Mouse (Mus musculus): Measurements from ENCODE around the gene Nxn. TPM values are rescaled to one million over a fixed set of nuclear protein-coding genes. Genes with fewer than 3 reads are reported as not detected.

The Nxn gene
- polyA plus RNA-seq, 1 experiment: 51.7 TPM

- TF ChIP-seq CTCF (IDR thresholded peaks at IDR 0.05; ENCODE audit: low read depth, low read length): no peak
- TF ChIP-seq POLR2A (IDR thresholded peaks at IDR 0.05; ENCODE audit: insufficient read depth, low read length): no peak
- TF ChIP-seq EP300 (IDR thresholded peaks at IDR 0.05; ENCODE audit: insufficient read depth, low read depth, low read length): no peak
- H3K4me3 ChIP-seq (ENCODE audit: low read depth, low read length): no peak overlapping the region
- H3K9me3 ChIP-seq (replicated peaks; ENCODE audit: control insufficient read depth, insufficient read depth, low read length, poor library complexity, severe bottlenecking): no peaks in the 10 kb centered on the region
- no peak overlapping the region for H3K9ac ChIP-seq (ENCODE audit: low read depth, poor library complexity, severe bottlenecking)
- H3K27ac ChIP-seq (ENCODE audit: insufficient read depth, low read length): no peak overlapping the region
- peaks cover 9% of the 10 kb centered on the region for H3K36me3 ChIP-seq (ENCODE audit: control insufficient read depth, insufficient read depth, low read length, poor library complexity, severe bottlenecking)
- no peaks in the 10 kb centered on the region for H3K27me3 ChIP-seq (ENCODE audit: control insufficient read depth, insufficient read depth, low read length, poor library complexity, severe bottlenecking)
- H3K4me1 ChIP-seq (ENCODE audit: control insufficient read depth, insufficient read depth, low read length): peaks cover 2% of the 10 kb centered on the region
These were observed 119.0 kb downstream of the Nxn start for GRCm38 (mm10) chr11:76279971-76280370.

DNA sequence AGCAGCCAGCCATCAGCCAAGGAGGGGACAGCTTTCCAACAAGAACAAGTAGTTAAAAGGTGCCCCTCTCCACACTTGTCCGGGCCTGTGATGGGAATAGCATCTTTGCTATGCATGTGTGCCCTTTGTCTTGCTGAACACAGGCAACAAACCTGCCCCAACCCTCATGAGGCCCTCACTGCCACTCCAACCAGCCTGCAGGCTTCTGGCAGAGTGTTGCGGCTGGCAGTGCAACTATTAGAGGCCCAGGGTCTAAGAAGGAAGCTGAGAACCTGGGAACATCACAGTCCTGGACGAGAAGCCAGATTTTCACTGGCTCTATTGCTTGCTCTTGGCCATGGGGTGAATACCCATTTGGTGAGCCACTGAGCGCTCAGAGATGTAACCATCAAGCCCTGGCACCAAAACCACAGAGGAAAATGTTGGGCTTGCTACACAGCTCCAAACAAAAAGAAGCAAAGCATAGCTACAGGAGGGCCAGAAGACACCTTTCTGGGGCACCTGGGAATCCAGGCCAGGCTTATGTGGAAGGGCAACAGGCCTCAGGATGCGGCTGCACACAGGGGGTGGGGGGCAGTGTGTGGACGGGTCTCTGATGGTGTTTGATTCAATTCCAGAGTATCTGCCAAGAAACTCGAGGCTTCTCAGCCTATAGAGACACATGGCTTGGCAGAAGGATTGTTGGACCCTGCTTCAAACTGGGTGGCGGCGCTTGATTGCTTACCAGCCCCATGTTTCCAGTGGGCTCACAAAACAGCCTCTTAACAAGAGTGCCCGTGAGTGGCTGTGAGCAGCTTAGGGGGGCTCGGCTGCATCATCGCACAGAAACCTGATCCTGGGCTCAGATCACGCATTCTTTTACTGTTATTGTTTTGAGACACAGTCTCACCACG lies 119.7 kb downstream of the Nxn start:
- TF ChIP-seq POLR2A (IDR thresholded peaks at IDR 0.05; ENCODE audit: insufficient read depth, low read length) (no peak), CTCF (IDR thresholded peaks at IDR 0.05; ENCODE audit: low read depth, low read length) (no peak), EP300 (IDR thresholded peaks at IDR 0.05; ENCODE audit: insufficient read depth, low read depth, low read length) (no peak)
- H3K4me1 ChIP-seq (ENCODE audit: control insufficient read depth, insufficient read depth, low read length): no peaks in the 10 kb centered on the region
- H3K4me3 ChIP-seq (ENCODE audit: low read depth, low read length): no peak overlapping the region
- H3K9ac ChIP-seq (ENCODE audit: low read depth, poor library complexity, severe bottlenecking): no peak overlapping the region
- H3K27ac ChIP-seq (ENCODE audit: insufficient read depth, low read length): no peak overlapping the region
- peaks cover 9% of the 10 kb centered on the region for H3K36me3 ChIP-seq (ENCODE audit: control insufficient read depth, insufficient read depth, low read length, poor library complexity, severe bottlenecking)
- H3K27me3 ChIP-seq (ENCODE audit: control insufficient read depth, insufficient read depth, low read length, poor library complexity, severe bottlenecking): no peaks in the 10 kb centered on the region
- no peaks in the 10 kb centered on the region for H3K9me3 ChIP-seq (replicated peaks; ENCODE audit: control insufficient read depth, insufficient read depth, low read length, poor library complexity, severe bottlenecking)

DNA sequence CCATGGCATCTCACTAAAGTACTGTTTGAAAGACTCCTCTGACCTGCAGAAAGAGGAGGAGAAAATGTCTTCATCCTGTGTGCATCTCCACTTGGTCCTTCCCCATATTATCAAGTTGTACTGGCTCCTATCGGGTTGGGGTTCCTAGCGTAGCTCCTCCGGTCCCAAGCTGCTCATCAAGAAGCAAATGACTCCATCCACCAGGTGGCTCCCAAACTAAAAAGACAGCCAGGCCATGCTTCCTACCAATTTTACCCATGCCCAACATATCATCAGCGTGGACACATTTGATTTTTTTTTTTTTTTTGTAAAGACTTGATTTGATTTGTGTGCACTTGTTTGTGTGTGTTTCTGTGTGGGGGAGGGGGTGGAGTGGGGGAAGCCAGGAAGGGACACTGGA lies 126.5 kb downstream of the Nxn start:
- H3K9me3 ChIP-seq (replicated peaks; ENCODE audit: control insufficient read depth, insufficient read depth, low read length, poor library complexity, severe bottlenecking): no peaks in the 10 kb centered on the region
- TF ChIP-seq POLR2A (IDR thresholded peaks at IDR 0.05; ENCODE audit: insufficient read depth, low read length): no peak
- peak; percentile 5 for TF ChIP-seq CTCF (IDR thresholded peaks at IDR 0.05; ENCODE audit: low read depth, low read length)
- no peaks in the 10 kb centered on the region for H3K4me1 ChIP-seq (ENCODE audit: control insufficient read depth, insufficient read depth, low read length)
- no peaks in the 10 kb centered on the region for H3K27me3 ChIP-seq (ENCODE audit: control insufficient read depth, insufficient read depth, low read length, poor library complexity, severe bottlenecking)
- no peak overlapping the region for H3K4me3 ChIP-seq (ENCODE audit: low read depth, low read length)
- no peak overlapping the region for H3K27ac ChIP-seq (ENCODE audit: insufficient read depth, low read length)
- no peak overlapping the region for H3K9ac ChIP-seq (ENCODE audit: low read depth, poor library complexity, severe bottlenecking)
- H3K36me3 ChIP-seq (ENCODE audit: control insufficient read depth, insufficient read depth, low read length, poor library complexity, severe bottlenecking): peaks cover 35% of the 10 kb centered on the region

GRCm38 (mm10) chr11:76268521-76269065 lies 130.3 kb downstream of the Nxn start:
- H3K9ac ChIP-seq (ENCODE audit: low read depth, poor library complexity, severe bottlenecking): no peak overlapping the region
- H3K27me3 ChIP-seq (ENCODE audit: control insufficient read depth, insufficient read depth, low read length, poor library complexity, severe bottlenecking): no peaks in the 10 kb centered on the region
- H3K9me3 ChIP-seq (replicated peaks; ENCODE audit: control insufficient read depth, insufficient read depth, low read length, poor library complexity, severe bottlenecking): no peaks in the 10 kb centered on the region
- H3K27ac ChIP-seq (ENCODE audit: insufficient read depth, low read length): no peak overlapping the region
- peaks cover 25% of the 10 kb centered on the region for H3K36me3 ChIP-seq (ENCODE audit: control insufficient read depth, insufficient read depth, low read length, poor library complexity, severe bottlenecking)
- TF ChIP-seq EP300 (IDR thresholded peaks at IDR 0.05; ENCODE audit: insufficient read depth, low read depth, low read length) (no peak), POLR2A (IDR thresholded peaks at IDR 0.05; ENCODE audit: insufficient read depth, low read length) (no peak), CTCF (IDR thresholded peaks at IDR 0.05; ENCODE audit: low read depth, low read length) (no peak)
- no peak overlapping the region for H3K4me3 ChIP-seq (ENCODE audit: low read depth, low read length)
- no peaks in the 10 kb centered on the region for H3K4me1 ChIP-seq (ENCODE audit: control insufficient read depth, insufficient read depth, low read length)

DNA sequence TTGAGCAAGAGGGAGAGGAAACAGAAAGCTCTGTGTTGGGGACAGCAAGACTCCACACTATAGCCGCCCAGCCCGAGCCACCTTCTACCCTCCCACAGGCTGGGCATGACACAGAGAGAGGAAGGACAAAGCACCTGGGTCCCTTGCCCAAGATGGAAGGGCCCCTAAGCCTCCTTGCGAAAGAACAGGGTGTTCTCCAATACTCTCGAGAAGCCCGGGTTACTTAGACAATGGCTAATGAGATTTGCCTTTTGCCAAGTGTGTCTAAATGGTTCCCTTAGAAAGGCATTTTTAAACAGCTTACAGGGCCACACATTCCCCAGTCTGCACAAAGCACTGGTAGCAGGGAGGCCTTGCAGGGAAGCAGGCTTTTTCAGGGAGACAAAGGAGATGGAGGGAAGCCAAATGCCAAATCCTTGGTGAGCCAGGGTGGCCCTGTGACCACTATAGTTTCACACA lies 130.9 kb downstream of the Nxn start:
- no peaks in the 10 kb centered on the region for H3K4me1 ChIP-seq (ENCODE audit: control insufficient read depth, insufficient read depth, low read length)
- no peak overlapping the region for H3K4me3 ChIP-seq (ENCODE audit: low read depth, low read length)
- no peak for TF ChIP-seq CTCF (IDR thresholded peaks at IDR 0.05; ENCODE audit: low read depth, low read length)
- no peak for TF ChIP-seq POLR2A (IDR thresholded peaks at IDR 0.05; ENCODE audit: insufficient read depth, low read length)
- TF ChIP-seq EP300 (IDR thresholded peaks at IDR 0.05; ENCODE audit: insufficient read depth, low read depth, low read length): no peak
- no peak overlapping the region for H3K9ac ChIP-seq (ENCODE audit: low read depth, poor library complexity, severe bottlenecking)
- H3K9me3 ChIP-seq (replicated peaks; ENCODE audit: control insufficient read depth, insufficient read depth, low read length, poor library complexity, severe bottlenecking): no peaks in the 10 kb centered on the region
- no peak overlapping the region for H3K27ac ChIP-seq (ENCODE audit: insufficient read depth, low read length)
- no peaks in the 10 kb centered on the region for H3K27me3 ChIP-seq (ENCODE audit: control insufficient read depth, insufficient read depth, low read length, poor library complexity, severe bottlenecking)
- H3K36me3 ChIP-seq (ENCODE audit: control insufficient read depth, insufficient read depth, low read length, poor library complexity, severe bottlenecking): peaks cover 20% of the 10 kb centered on the region

GRCm38 (mm10) chr11:76267550-76267949 lies 131.4 kb downstream of the Nxn start:
- Histone ChIP-seq H3K4me3 (ENCODE audit: low read depth, low read length) (no peak overlapping the region), H3K9ac (ENCODE audit: low read depth, poor library complexity, severe bottlenecking) (no peak overlapping the region), H3K9me3 (replicated peaks; ENCODE audit: control insufficient read depth, insufficient read depth, low read length, poor library complexity, severe bottlenecking) (no peaks in the 10 kb centered on the region), H3K27me3 (ENCODE audit: control insufficient read depth, insufficient read depth, low read length, poor library complexity, severe bottlenecking) (no peaks in the 10 kb centered on the region), H3K4me1 (ENCODE audit: control insufficient read depth, insufficient read depth, low read length) (no peaks in the 10 kb centered on the region), H3K36me3 (ENCODE audit: control insufficient read depth, insufficient read depth, low read length, poor library complexity, severe bottlenecking) (peaks cover 17% of the 10 kb centered on the region), H3K27ac (ENCODE audit: insufficient read depth, low read length) (no peak overlapping the region)
- TF ChIP-seq EP300 (IDR thresholded peaks at IDR 0.05; ENCODE audit: insufficient read depth, low read depth, low read length) (no peak), POLR2A (IDR thresholded peaks at IDR 0.05; ENCODE audit: insufficient read depth, low read length) (no peak), CTCF (IDR thresholded peaks at IDR 0.05; ENCODE audit: low read depth, low read length) (no peak)

Data from ES-Bruce4 (cell line).